Mouse (Mus musculus) right cerebral cortex, postnatal 25 days (tissue): ENCODE measurements around the gene Vtcn1.

Experiments used
- DNase-seq: peaks from one replicate; pipeline ENCODE4 v3.0.0; 2022

Vtcn1 gene

GRCm38 (mm10) chr3:100857139-100857538, 31.9 kb downstream of the Vtcn1 start:
- DNase-seq = no peak

- DNase-seq = no peak
These were observed 33.2 kb downstream of the Vtcn1 start for GRCm38 (mm10) chr3:100858334-100859002.

- DNase-seq = no peak
These were observed 36.3 kb downstream of the Vtcn1 start for GRCm38 (mm10) chr3:100861307-100862303.

- DNase-seq = peak; percentile 8
These were observed 41.7 kb downstream of the Vtcn1 start for GRCm38 (mm10) chr3:100866946-100867345.

- DNase-seq = no peak
These were observed 51.8 kb downstream of the Vtcn1 start for GRCm38 (mm10) chr3:100877057-100877456.

- no peak for DNase-seq
These were observed 56.1 kb downstream of the Vtcn1 start for GRCm38 (mm10) chr3:100881403-100881802.

GRCm38 (mm10) chr3:100881843-100882634, 56.8 kb downstream of the Vtcn1 start:
- DNase-seq = no peak

- no peak for DNase-seq
These were observed 64.0 kb downstream of the Vtcn1 start for GRCm38 (mm10) chr3:100889234-100889633.

- no peak for DNase-seq
These were observed 65.1 kb downstream of the Vtcn1 start for GRCm38 (mm10) chr3:100890406-100890805.

GRCm38 (mm10) chr3:100892383-100893335, 67.4 kb downstream of the Vtcn1 start:
- no peak for DNase-seq

- no peak for DNase-seq
These were observed 70.2 kb downstream of the Vtcn1 start for GRCm38 (mm10) chr3:100895500-100895899.

GRCm38 (mm10) chr3:100906128-100906527, 80.9 kb downstream of the Vtcn1 start:
- DNase-seq = no peak

- no peak for DNase-seq
These were observed 81.7 kb downstream of the Vtcn1 start for GRCm38 (mm10) chr3:100906916-100907315.

- no peak for DNase-seq
These were observed 83.3 kb downstream of the Vtcn1 start for GRCm38 (mm10) chr3:100908594-100908993.

GRCm38 (mm10) chr3:100910621-100911020, 85.4 kb downstream of the Vtcn1 start:
- DNase-seq = no peak

GRCm38 (mm10) chr3:100911026-100911425, 85.8 kb downstream of the Vtcn1 start:
- DNase-seq = no peak

GRCm38 (mm10) chr3:100911498-100912213, 86.4 kb downstream of the Vtcn1 start:
- no peak for DNase-seq

- no peak for DNase-seq
These were observed 91.6 kb downstream of the Vtcn1 start for GRCm38 (mm10) chr3:100916844-100917243.

GRCm38 (mm10) chr3:100920611-100921140, 95.4 kb downstream of the Vtcn1 start:
- DNase-seq = no peak

- DNase-seq = peak; percentile 100
These were observed 96.7 kb downstream of the Vtcn1 start, which contains the start of gene Trim45 for GRCm38 (mm10) chr3:100921825-100922505. Trim45 (plus strand) TSS chr3:100922202.
